Mouse (Mus musculus): ENCODE measurements around the gene Ano8. TPM values are rescaled to one million over a fixed set of nuclear protein-coding genes. Genes with fewer than 3 reads are reported as not detected.
"Not testable (repeated sequence)": the region's sequence is repeated elsewhere in the genome, so short reads cannot be mapped to it uniquely, and the experiment has no call there.

Gene Ano8
- polyA plus RNA-seq, 1 experiment from 2014 or later, result 7.7 TPM

DNA sequence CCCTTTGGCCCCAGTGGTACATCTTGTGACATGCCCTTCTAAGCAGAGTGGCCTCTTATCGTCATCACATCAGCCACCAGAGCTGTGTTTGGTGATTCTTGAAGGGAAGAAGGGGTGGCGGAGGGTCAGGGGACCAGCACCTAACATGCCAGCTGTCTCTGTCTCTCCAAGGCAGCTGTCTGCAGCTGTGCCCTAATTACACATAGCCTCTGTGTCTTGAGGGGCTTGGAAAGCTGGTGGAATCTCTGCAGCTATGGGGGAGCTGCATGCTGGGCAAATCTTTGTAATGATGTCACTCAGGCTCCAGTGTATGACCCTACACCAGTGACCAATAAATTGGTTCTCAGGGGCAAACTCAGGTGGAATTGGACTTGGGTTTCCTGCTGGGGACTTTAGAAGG is 33.1 kb downstream of the Ano8 start:
- no peak overlapping the region for H3K9ac ChIP-seq (replicated peaks; ENCODE audit: low read length)
- no peak overlapping the region for H3K4me3 ChIP-seq (replicated peaks; ENCODE audit: low read depth, low read length)
- peaks cover 18% of the 10 kb centered on the region for H3K36me3 ChIP-seq (ENCODE audit: control insufficient read depth, insufficient read depth, low read length)
- ATAC-seq (ENCODE audit: low FRiP score, low TSS enrichment) (no peak), DNase-seq (no peak)
- H3K27ac ChIP-seq (replicated peaks; ENCODE audit: low read depth, low read length), result no peak overlapping the region
- H3K27me3 ChIP-seq (ENCODE audit: control insufficient read depth, insufficient read depth, low read length), result no peaks in the 10 kb centered on the region
- H3K9me3 ChIP-seq (ENCODE audit: control insufficient read depth, low read length), result no peaks in the 10 kb centered on the region
- no peaks in the 10 kb centered on the region for H3K4me1 ChIP-seq (ENCODE audit: control insufficient read depth, insufficient read depth, low read length)
- 81% methylated on average over 2 of the region's 2 CpGs for WGBS
- no peak overlapping the region for H3K4me2 ChIP-seq (ENCODE audit: low read length)

DNA sequence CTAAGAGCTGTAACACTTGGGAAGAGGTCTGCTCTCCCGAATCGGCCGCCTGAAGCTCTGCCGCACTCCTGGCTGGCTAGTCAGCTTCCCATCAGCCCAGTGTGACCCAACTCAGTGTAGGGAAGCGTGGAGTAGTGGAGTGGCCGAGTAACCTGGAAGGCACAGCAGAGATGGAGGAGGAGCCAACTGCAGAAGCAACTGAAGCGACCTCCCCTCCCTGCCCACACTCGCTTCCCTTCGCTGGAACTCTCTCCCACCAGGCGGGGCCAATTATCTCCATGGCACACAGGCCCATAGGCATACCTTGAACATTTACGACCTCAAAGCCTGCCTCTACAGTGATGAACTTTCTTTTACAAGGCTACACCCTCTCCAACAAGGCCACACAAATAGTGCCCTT is 34.0 kb downstream of the Ano8 start:
- Histone ChIP-seq H3K27me3 (ENCODE audit: control insufficient read depth, insufficient read depth, low read length) (no peaks in the 10 kb centered on the region), H3K4me2 (ENCODE audit: low read length) (no peak overlapping the region), H3K4me3 (replicated peaks; ENCODE audit: low read depth, low read length) (no peak overlapping the region), H3K9ac (replicated peaks; ENCODE audit: low read length) (no peak overlapping the region), H3K4me1 (ENCODE audit: control insufficient read depth, insufficient read depth, low read length) (no peaks in the 10 kb centered on the region), H3K9me3 (ENCODE audit: control insufficient read depth, low read length) (no peaks in the 10 kb centered on the region), H3K27ac (replicated peaks; ENCODE audit: low read depth, low read length) (no peak overlapping the region), H3K36me3 (ENCODE audit: control insufficient read depth, insufficient read depth, low read length) (peaks cover 9% of the 10 kb centered on the region)
- DNase-seq, result no peak
- 58% methylated on average over 11 of the region's 11 CpGs for WGBS
- no peak for ATAC-seq (ENCODE audit: low FRiP score, low TSS enrichment)

DNA sequence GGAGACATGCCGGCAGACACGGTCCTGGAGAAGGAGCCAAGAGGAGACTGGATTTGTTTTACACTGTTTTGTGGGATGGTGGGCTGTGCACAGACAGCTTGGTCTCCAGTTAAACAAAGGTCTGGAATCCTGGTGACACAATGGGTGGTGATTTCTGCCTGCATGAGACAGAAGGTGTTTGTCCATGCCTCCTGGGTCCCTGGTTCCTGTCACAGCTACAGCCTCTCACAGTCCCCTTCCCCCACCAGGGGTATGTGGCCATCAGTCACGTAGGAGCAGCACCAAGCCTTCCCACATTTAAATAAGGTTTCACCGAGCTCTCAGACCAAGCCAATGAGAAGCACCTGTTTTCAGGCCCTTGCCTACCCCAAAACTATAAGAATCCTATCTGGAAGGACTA is 34.4 kb downstream of the Ano8 start:
- Histone ChIP-seq H3K36me3 (ENCODE audit: control insufficient read depth, insufficient read depth, low read length) (peaks cover 5% of the 10 kb centered on the region), H3K4me2 (ENCODE audit: low read length) (no peak overlapping the region), H3K9ac (replicated peaks; ENCODE audit: low read length) (no peak overlapping the region), H3K27ac (replicated peaks; ENCODE audit: low read depth, low read length) (no peak overlapping the region), H3K9me3 (ENCODE audit: control insufficient read depth, low read length) (no peaks in the 10 kb centered on the region), H3K27me3 (ENCODE audit: control insufficient read depth, insufficient read depth, low read length) (no peaks in the 10 kb centered on the region), H3K4me3 (replicated peaks; ENCODE audit: low read depth, low read length) (no peak overlapping the region), H3K4me1 (ENCODE audit: control insufficient read depth, insufficient read depth, low read length) (no peaks in the 10 kb centered on the region)
- 62% methylated on average over 4 of the region's 4 CpGs for WGBS
- no peak for DNase-seq
- no peak for ATAC-seq (ENCODE audit: low FRiP score, low TSS enrichment)

DNA sequence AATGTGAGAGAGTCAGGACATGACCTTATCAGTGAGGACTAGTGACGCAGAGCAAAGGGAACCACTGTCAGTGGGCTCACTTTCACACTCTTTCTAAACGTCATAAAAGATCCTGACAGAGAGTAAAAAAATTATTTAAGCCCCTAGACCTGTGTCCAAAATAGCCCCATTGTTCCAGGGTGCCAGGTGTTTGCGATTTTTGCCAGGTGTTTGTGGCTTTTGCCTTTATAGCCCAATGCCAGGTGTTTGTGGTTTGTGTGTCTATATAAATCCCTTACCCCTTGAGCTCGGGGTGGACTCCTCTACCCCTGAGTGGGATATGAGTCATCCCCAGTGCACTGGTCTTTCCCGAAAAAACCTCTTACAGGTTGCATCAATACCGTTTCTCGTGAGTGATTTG is 40.7 kb downstream of the Ano8 start:
- H3K27me3 ChIP-seq (ENCODE audit: control insufficient read depth, insufficient read depth, low read length), result no peaks in the 10 kb centered on the region
- no peak for ATAC-seq (ENCODE audit: low FRiP score, low TSS enrichment)
- no peak overlapping the region for H3K4me3 ChIP-seq (replicated peaks; ENCODE audit: low read depth, low read length)
- H3K9me3 ChIP-seq (ENCODE audit: control insufficient read depth, low read length), result no peaks in the 10 kb centered on the region
- no peak for DNase-seq
- H3K4me1 ChIP-seq (ENCODE audit: control insufficient read depth, insufficient read depth, low read length), result no peaks in the 10 kb centered on the region
- no peaks in the 10 kb centered on the region for H3K36me3 ChIP-seq (ENCODE audit: control insufficient read depth, insufficient read depth, low read length)
- no peak overlapping the region for H3K27ac ChIP-seq (replicated peaks; ENCODE audit: low read depth, low read length)
- no peak overlapping the region for H3K4me2 ChIP-seq (ENCODE audit: low read length)
- 88% methylated on average over 7 of the region's 7 CpGs for WGBS
- H3K9ac ChIP-seq (replicated peaks; ENCODE audit: low read length), result no peak overlapping the region

DNA sequence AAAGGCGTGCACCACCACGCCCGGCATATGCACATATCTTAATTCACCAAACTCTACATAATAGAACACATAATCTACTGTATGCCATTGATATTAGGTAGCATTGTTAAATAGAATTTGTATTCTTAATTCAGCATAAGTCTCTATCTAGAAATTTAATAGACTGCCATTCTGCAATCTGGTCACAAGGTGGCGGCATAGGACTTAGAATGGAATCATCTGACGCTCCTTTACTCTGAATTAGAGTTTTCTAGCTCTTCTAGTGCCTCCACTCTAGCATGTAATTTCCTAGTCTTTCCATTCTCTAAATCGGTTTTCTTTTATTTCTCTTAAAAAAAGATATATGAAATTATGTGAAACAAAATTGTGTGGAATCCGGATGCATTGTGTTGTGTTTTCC is 44.4 kb downstream of the Ano8 start:
- Histone ChIP-seq H3K9me3 (ENCODE audit: control insufficient read depth, low read length) (no peaks in the 10 kb centered on the region), H3K36me3 (ENCODE audit: control insufficient read depth, insufficient read depth, low read length) (no peaks in the 10 kb centered on the region), H3K27me3 (ENCODE audit: control insufficient read depth, insufficient read depth, low read length) (no peaks in the 10 kb centered on the region), H3K4me3 (replicated peaks; ENCODE audit: low read depth, low read length) (no peak overlapping the region), H3K27ac (replicated peaks; ENCODE audit: low read depth, low read length) (no peak overlapping the region), H3K4me2 (ENCODE audit: low read length) (no peak overlapping the region), H3K9ac (replicated peaks; ENCODE audit: low read length) (no peak overlapping the region), H3K4me1 (ENCODE audit: control insufficient read depth, insufficient read depth, low read length) (no peaks in the 10 kb centered on the region)
- ATAC-seq (ENCODE audit: low FRiP score, low TSS enrichment), result no peak; the same call in 1 of the 2 replicates
- peak; percentile 88 for DNase-seq
- 0% methylated on average over 7 of the region's 7 CpGs for WGBS

DNA sequence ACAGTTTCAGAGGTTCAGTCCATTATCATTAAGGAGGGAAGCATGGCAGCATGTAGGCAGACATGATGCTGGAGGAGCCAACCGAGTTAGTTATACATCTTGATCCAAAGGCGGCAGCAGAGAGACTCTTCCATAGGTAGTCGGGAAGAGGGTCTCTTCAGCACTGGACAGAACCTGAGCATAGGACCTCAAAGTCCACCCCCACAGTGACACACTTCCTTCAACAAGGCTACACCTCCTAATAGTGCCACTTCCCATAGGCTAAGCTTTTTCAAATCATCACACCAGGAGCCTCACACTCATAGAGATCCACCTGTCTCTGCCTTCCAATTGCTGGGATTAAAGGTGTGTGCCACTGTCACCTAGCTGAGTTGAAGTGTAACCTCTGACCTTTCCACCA is 48.7 kb downstream of the Ano8 start:
- Histone ChIP-seq H3K4me3 (replicated peaks; ENCODE audit: low read depth, low read length) (no peak overlapping the region), H3K4me1 (ENCODE audit: control insufficient read depth, insufficient read depth, low read length) (no peaks in the 10 kb centered on the region), H3K36me3 (ENCODE audit: control insufficient read depth, insufficient read depth, low read length) (no peaks in the 10 kb centered on the region), H3K9me3 (ENCODE audit: control insufficient read depth, low read length) (peaks cover 4% of the 10 kb centered on the region; the same call in 1 of the 2 replicates), H3K4me2 (ENCODE audit: low read length) (no peak overlapping the region), H3K27ac (replicated peaks; ENCODE audit: low read depth, low read length) (no peak overlapping the region), H3K9ac (replicated peaks; ENCODE audit: low read length) (no peak overlapping the region), H3K27me3 (ENCODE audit: control insufficient read depth, insufficient read depth, low read length) (no peaks in the 10 kb centered on the region)
- DNase-seq, result no peak
- WGBS, result 60% methylated on average over 3 of the region's 3 CpGs
- ATAC-seq (ENCODE audit: low FRiP score, low TSS enrichment), result no peak

DNA sequence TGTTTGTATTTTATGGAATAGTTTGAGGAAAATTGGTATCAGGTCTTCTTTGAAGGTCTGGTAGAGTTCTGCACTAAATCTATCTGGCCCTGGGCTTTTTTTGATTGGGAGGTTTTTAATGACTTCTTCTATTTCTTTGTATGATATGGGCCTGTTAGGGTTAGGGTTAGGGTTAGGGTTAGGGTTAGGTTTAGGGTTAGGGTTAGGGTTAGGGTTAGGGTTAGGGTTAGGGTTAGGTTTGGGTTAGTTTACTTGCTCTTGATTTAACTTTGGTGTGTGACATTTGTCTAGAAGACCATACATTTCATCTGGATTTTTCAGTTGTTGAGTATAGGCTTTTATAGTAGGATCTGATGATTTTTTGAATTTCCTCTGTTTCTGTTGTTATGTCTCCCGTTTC is 52.8 kb downstream of the Ano8 start:
- not testable (repeated sequence) for ATAC-seq (ENCODE audit: low FRiP score, low TSS enrichment)

More for the DNA sequence above, 52.8 kb downstream of the Ano8 start:
- DNase-seq; H3K36me3 ChIP-seq (ENCODE audit: control insufficient read depth, insufficient read depth, low read length); H3K9me3 ChIP-seq (ENCODE audit: control insufficient read depth, low read length); H3K4me3 ChIP-seq (replicated peaks; ENCODE audit: low read depth, low read length); H3K27me3 ChIP-seq (ENCODE audit: control insufficient read depth, insufficient read depth, low read length); H3K4me2 ChIP-seq (ENCODE audit: low read length); H3K9ac ChIP-seq (replicated peaks; ENCODE audit: low read length); H3K27ac ChIP-seq (replicated peaks; ENCODE audit: low read depth, low read length); H3K4me1 ChIP-seq (ENCODE audit: control insufficient read depth, insufficient read depth, low read length): not testable (repeated sequence)
- 80% methylated on average over 1 of the region's 1 CpGs for WGBS

Other genes with a start within 250 kb of the Ano8 start
- gene Myo9b, start 213.2 kb downstream of the Ano8 start, polyA plus RNA-seq (2014; fragmentation: Nextera tagmentation; extraction: Ambion mirVana), result 15.5 and 16.8 TPM in 2 replicates
- gene Haus8, start 213.0 kb downstream of the Ano8 start, polyA plus RNA-seq (2014; fragmentation: Nextera tagmentation; extraction: Ambion mirVana), result 52.0 and 59.5 TPM in 2 replicates
- gene Use1, start 119.1 kb downstream of the Ano8 start, polyA plus RNA-seq (2014; fragmentation: Nextera tagmentation; extraction: Ambion mirVana), result 121 TPM in 2 replicates
- 4.2 and 4.3 TPM in 2 replicates for gene Ocel1, start 114.7 kb downstream of the Ano8 start, polyA plus RNA-seq (2014; fragmentation: Nextera tagmentation; extraction: Ambion mirVana)
- gene Nr2f6, start 104.0 kb downstream of the Ano8 start, polyA plus RNA-seq (2014; fragmentation: Nextera tagmentation; extraction: Ambion mirVana), result 24.9 and 29.4 TPM in 2 replicates
- 3.5 and 5.7 TPM in 2 replicates for gene Ushbp1, start 90.2 kb downstream of the Ano8 start, polyA plus RNA-seq (2014; fragmentation: Nextera tagmentation; extraction: Ambion mirVana)
- 78.3 and 88.4 TPM in 2 replicates for gene Babam1, start 89.1 kb downstream of the Ano8 start, polyA plus RNA-seq (2014; fragmentation: Nextera tagmentation; extraction: Ambion mirVana)
- gene Ankle1, start 80.0 kb downstream of the Ano8 start, polyA plus RNA-seq (2014; fragmentation: Nextera tagmentation; extraction: Ambion mirVana), result 3.0 and 5.3 TPM in 2 replicates
- gene Abhd8, start 22.3 kb downstream of the Ano8 start, polyA plus RNA-seq (2014; fragmentation: Nextera tagmentation; extraction: Ambion mirVana), result 119 and 133 TPM in 2 replicates
- 199 and 222 TPM in 2 replicates for gene Mrpl34, start 21.0 kb downstream of the Ano8 start, polyA plus RNA-seq (2014; fragmentation: Nextera tagmentation; extraction: Ambion mirVana)
- 213 and 233 TPM in 2 replicates for gene Dda1, start 16.8 kb downstream of the Ano8 start, polyA plus RNA-seq (2014; fragmentation: Nextera tagmentation; extraction: Ambion mirVana)
- gene Gtpbp3, start 2.1 kb upstream of the Ano8 start, polyA plus RNA-seq (2014; fragmentation: Nextera tagmentation; extraction: Ambion mirVana), result 4.9 and 5.2 TPM in 2 replicates
- gene Plvap, start 25.8 kb upstream of the Ano8 start, polyA plus RNA-seq (2014; fragmentation: Nextera tagmentation; extraction: Ambion mirVana), result 3.6 and 4.1 TPM in 2 replicates
- not detected in 2 replicates for gene Ccdc194, start 39.7 kb upstream of the Ano8 start, polyA plus RNA-seq (2014; fragmentation: Nextera tagmentation; extraction: Ambion mirVana)
- 0.86 and 7.9 TPM in 2 replicates for gene Bst2, start 51.5 kb upstream of the Ano8 start, polyA plus RNA-seq (2014; fragmentation: Nextera tagmentation; extraction: Ambion mirVana)
- 54.6 and 61.5 TPM in 2 replicates for gene Mvb12a, start 57.0 kb upstream of the Ano8 start, polyA plus RNA-seq (2014; fragmentation: Nextera tagmentation; extraction: Ambion mirVana)
- not detected in 2 replicates for gene Tmem221, start 72.9 kb upstream of the Ano8 start, polyA plus RNA-seq (2014; fragmentation: Nextera tagmentation; extraction: Ambion mirVana)
- not detected in 2 replicates for gene Nxnl1, start 80.6 kb upstream of the Ano8 start, polyA plus RNA-seq (2014; fragmentation: Nextera tagmentation; extraction: Ambion mirVana)
- gene Slc27a1, start 82.9 kb upstream of the Ano8 start, polyA plus RNA-seq (2014; fragmentation: Nextera tagmentation; extraction: Ambion mirVana), result 33.5 and 41.6 TPM in 2 replicates
- gene Pgls, start 106.2 kb upstream of the Ano8 start, polyA plus RNA-seq (2014; fragmentation: Nextera tagmentation; extraction: Ambion mirVana), result 241 and 269 TPM in 2 replicates
- 6.3 and 8.5 TPM in 2 replicates for gene Fam129c, start 111.7 kb upstream of the Ano8 start, polyA plus RNA-seq (2014; fragmentation: Nextera tagmentation; extraction: Ambion mirVana)
- 60.4 and 70.3 TPM in 2 replicates for gene Colgalt1, start 125.0 kb upstream of the Ano8 start, polyA plus RNA-seq (2014; fragmentation: Nextera tagmentation; extraction: Ambion mirVana)
- 17.4 and 18.9 TPM in 2 replicates for gene Unc13a, start 185.8 kb upstream of the Ano8 start, polyA plus RNA-seq (2014; fragmentation: Nextera tagmentation; extraction: Ambion mirVana)
- 2.5 and 3.6 TPM in 2 replicates for gene Jak3, start 190.3 kb upstream of the Ano8 start, polyA plus RNA-seq (2014; fragmentation: Nextera tagmentation; extraction: Ambion mirVana)
- gene Insl3, start 203.3 kb upstream of the Ano8 start, polyA plus RNA-seq (2014; fragmentation: Nextera tagmentation; extraction: Ambion mirVana), result 0.89 TPM in 1 of 2 replicates, not detected in the other
- 0.11 and 0.20 TPM in 2 replicates for gene B3gnt3, start 215.8 kb upstream of the Ano8 start, polyA plus RNA-seq (2014; fragmentation: Nextera tagmentation; extraction: Ambion mirVana)
- gene Fcho1, start 239.8 kb upstream of the Ano8 start, polyA plus RNA-seq (2014; fragmentation: Nextera tagmentation; extraction: Ambion mirVana), result 66.5 and 74.6 TPM in 2 replicates